Mouse (Mus musculus): ENCODE measurements around the gene Itm2b.

DNA sequence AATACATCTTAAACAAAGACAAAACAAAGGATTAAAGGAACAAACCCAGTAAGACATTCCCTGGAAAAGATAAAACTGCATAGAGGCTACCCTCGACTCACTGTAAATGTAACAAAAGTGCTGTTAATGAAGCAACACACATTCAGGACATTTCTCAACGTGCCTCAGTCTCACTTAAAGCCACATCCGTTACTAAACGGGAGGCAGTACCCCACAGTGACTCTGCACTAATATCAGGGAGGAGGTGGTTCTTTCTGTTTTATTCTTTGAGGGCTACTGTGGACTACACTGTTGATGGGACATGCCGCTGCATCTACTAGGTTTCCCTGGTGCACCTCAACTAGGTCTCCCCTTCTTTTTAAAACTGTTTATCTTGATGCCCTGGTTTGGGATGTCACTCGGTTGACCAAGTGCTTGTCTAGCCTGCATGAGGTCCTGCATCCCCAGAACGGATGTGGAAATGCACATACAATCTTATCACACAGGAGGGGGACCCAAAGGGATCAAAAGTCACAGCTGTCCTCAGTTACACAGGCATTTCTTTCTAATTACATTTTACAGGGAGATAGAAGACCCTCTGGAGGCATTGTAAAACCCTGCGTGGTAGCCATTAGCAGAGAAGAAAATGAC, 13.4 kb upstream of the Itm2b start:
- TF ChIP-seq CTCF (IDR thresholded peaks at IDR 0.05; ENCODE audit: borderline replicate concordance, insufficient read depth, low read depth, low read length) (no peak), POLR2A (IDR thresholded peaks at IDR 0.05; ENCODE audit: borderline replicate concordance, insufficient read depth, low read length) (no peak)
